In genomic region chr17:73811566-73811965, GRCm38 (mm10) we compare ENCODE assay signal across 12 mouse cellular contexts. TPM values are rescaled to one million over a fixed set of nuclear protein-coding genes. Genes with fewer than 3 reads are reported as not detected.
A peak's percentile ranks its signal among the peaks of the same experiment; 100 is the strongest.
DNase-seq lines count a peak whose midpoint lies in the region; ATAC-seq and TF ChIP-seq lines count a peak whose summit lies in the region.
"Had no signal": no experiment of that assay in that cellular context is flagged by ENCODE, and none has a peak within 500 bp of the region (broad histone marks: within the 10 kb centered on the region; RNA-seq: fewer than 3 reads in every experiment).

No protein-coding gene starts in this region.

- in situ Hi-C loops in CH12.LX (cut with MboI; ENCODE audit: low pct_ligation_motif_present, low pct_unique_long_range_greater_than_20kb, low sequenced_read_pairs) = no loop called here

- no peak overlapping the region for H3K9ac ChIP-seq in kidney, embryonic 16.5 days (replicated peaks; ENCODE audit: low read length)
- no peak overlapping the region for H3K9ac ChIP-seq in CH12.LX (ENCODE audit: insufficient read depth, low read depth)
- H3K9ac ChIP-seq: liver, embryonic 14.5 days had no signal

- H3K36me3 ChIP-seq in kidney, embryonic 16.5 days (ENCODE audit: insufficient read depth, low read length) = no peaks in the 10 kb centered on the region
- H3K36me3 ChIP-seq in CH12.LX (replicated peaks in 1 of 2; ENCODE audit: control insufficient read depth in 1 of 2, insufficient read depth in 1 of 2, low read length in 1 of 2) = peaks cover 0 to 30% of the 10 kb centered on the region in 2 experiments
- H3K36me3 ChIP-seq: midbrain, embryonic 10.5 days had no signal

- H3K79me2 ChIP-seq in CH12.LX (replicated peaks; ENCODE audit: control insufficient read depth, extremely low read depth, insufficient read depth, poor library complexity, severe bottlenecking) = no peaks in the 10 kb centered on the region

- no peak overlapping the region for H3K4me3 ChIP-seq in kidney, embryonic 16.5 days (ENCODE audit: low read length)
- H3K4me3 ChIP-seq in CH12.LX (replicated peaks in 1 of 3; ENCODE audit: low read depth in 2 of 3, low read length in 2 of 3, poor library complexity in 1 of 3) = no peak overlapping the region
- H3K4me3 ChIP-seq: midbrain, embryonic 10.5 days had no signal

- TF ChIP-seq CTCF in CH12.LX (conservative IDR thresholded peaks at IDR 0.05 in 1 of 2, IDR thresholded peaks at IDR 0.05 in 1 of 2; ENCODE audit: low read depth in 2 of 2, low read length in 2 of 2) = no peak

- WGBS in kidney, embryonic 16.5 days = 56% methylated on average over 5 of the region's 5 CpGs

- no peak for TF ChIP-seq EP300 in CH12.LX (IDR thresholded peaks at IDR 0.05; ENCODE audit: low read length)

- no peaks in the 10 kb centered on the region for H3K27me3 ChIP-seq in kidney, embryonic 16.5 days (ENCODE audit: insufficient read depth, low read length)
- no peaks in the 10 kb centered on the region for H3K27me3 ChIP-seq in CH12.LX (replicated peaks)

- no peak for TF ChIP-seq RAD21 in CH12.LX (IDR thresholded peaks at IDR 0.05; ENCODE audit: low read depth, low read length)

- no peak for TF ChIP-seq POLR2A in CH12.LX (IDR thresholded peaks at IDR 0.05; ENCODE audit: low read depth, low read length)

- ATAC-seq in kidney, embryonic 16.5 days (ENCODE audit: low FRiP score, low TSS enrichment) = no peak

- peak; percentile 57 for DNase-seq in adrenal gland, postnatal 14 days
- no peak for DNase-seq in adrenal gland, postnatal 25 days
- peak; percentile 50 for DNase-seq in kidney, adult 18-20 months
- DNase-seq in CH12.LX (ENCODE audit: extremely low read depth) = no peak
- peak; percentile 47 to 66 for DNase-seq in kidney, postnatal 36 days
- DNase-seq in spleen, adult 18-20 months = no peak
- DNase-seq in spleen, postnatal 14 days (ENCODE audit: low spot score in 2 of 2) = no peak
- DNase-seq: cerebellum, postnatal 36 days; layer of hippocampus, postnatal 36 days had no signal

- H3K27ac ChIP-seq in kidney, embryonic 16.5 days (ENCODE audit: low read length) = no peak overlapping the region
- H3K27ac ChIP-seq in CH12.LX (ENCODE audit: insufficient read depth, low read depth) = no peak overlapping the region
- H3K27ac ChIP-seq: liver, embryonic 14.5 days; midbrain, embryonic 10.5 days had no signal

- H3K4me2 ChIP-seq in kidney, embryonic 16.5 days (replicated peaks; ENCODE audit: low read depth, low read length) = no peak overlapping the region
- H3K4me2 ChIP-seq in CH12.LX (ENCODE audit: insufficient read depth, low read depth, poor library complexity, severe bottlenecking) = no peak overlapping the region

- H3K9me3 ChIP-seq in kidney, embryonic 16.5 days (ENCODE audit: low read length) = no peaks in the 10 kb centered on the region
- H3K9me3 ChIP-seq in CH12.LX (replicated peaks; ENCODE audit: low read length) = no peaks in the 10 kb centered on the region
- H3K9me3 ChIP-seq: midbrain, embryonic 10.5 days had no signal

- H3K4me1 ChIP-seq in kidney, embryonic 16.5 days (ENCODE audit: insufficient read depth, low read length) = peaks cover 10% of the 10 kb centered on the region
- peaks cover 34 to 95% of the 10 kb centered on the region in 2 experiments for H3K4me1 ChIP-seq in CH12.LX (ENCODE audit: control insufficient read depth in 1 of 2, insufficient read depth in 2 of 2)

- dilution Hi-C loops in CH12.LX (cut with MboI; ENCODE audit: extremely low pct_ligation_motif_present, extremely low pct_unique_long_range_greater_than_20kb, low sequenced_read_pairs) = no loop called here

TF ChIP-seq in CH12.LX, 34 proteins besides CTCF, POLR2A, EP300 and RAD21:
- TF ChIP-seq MAFK (IDR thresholded peaks at IDR 0.05; ENCODE audit: insufficient replicate concordance, low read length) (no peak), UBTF (IDR thresholded peaks at IDR 0.05; ENCODE audit: low read depth, low read length) (no peak), ZC3H11A (IDR thresholded peaks at IDR 0.05; ENCODE audit: low read depth, low read length) (no peak), NRF1 (IDR thresholded peaks at IDR 0.05; ENCODE audit: low read depth, low read length) (peak; percentile 60; the same call in 1 of the 2 replicates), MYC (IDR thresholded peaks at IDR 0.05; ENCODE audit: low read depth, low read length) (no peak), ZNF384 (IDR thresholded peaks at IDR 0.05; ENCODE audit: low read depth, low read length) (no peak)

RNA-seq across cellular contexts. Expression of gene Ehd3, which starts 7.6 kb away (rescaled TPM):
- 72.5 and 74.0 TPM in 2 replicates for total RNA-seq in adrenal gland, postnatal 14 days (2021)
- 65.6 and 72.0 TPM in 2 replicates for total RNA-seq in adrenal gland, postnatal 25 days (2021)
- 20.9 and 26.4 TPM in 2 replicates for polyA plus RNA-seq in kidney, embryonic 16.5 days (2015; fragmentation: Nextera tagmentation; extraction: Ambion mirVana)
- total RNA-seq in CH12.LX (2012; rRNA removed) (11.0 and 12.2 TPM in 2 replicates), CH12.LX (2014; rRNA removed) (26.5 and 26.8 TPM in 2 replicates)
- polyA plus RNA-seq in CH12.LX (2012; ENCODE audit: insufficient read length, low read depth) = 35.9 and 37.0 TPM in 2 replicates

Comparison
In these comparisons a context has a peak if more than half of its experiments do, and no peak if none do; other contexts are left out.
1. DNase-seq: peak in adrenal gland, postnatal 14 days (single experiment), kidney, adult 18-20 months (single experiment) and kidney, postnatal 36 days (2 of 2); none in adrenal gland, postnatal 25 days (single experiment), CH12.LX (single experiment), spleen, adult 18-20 months (0 of 2) and spleen, postnatal 14 days (0 of 2).